In the genomic region with DNA sequence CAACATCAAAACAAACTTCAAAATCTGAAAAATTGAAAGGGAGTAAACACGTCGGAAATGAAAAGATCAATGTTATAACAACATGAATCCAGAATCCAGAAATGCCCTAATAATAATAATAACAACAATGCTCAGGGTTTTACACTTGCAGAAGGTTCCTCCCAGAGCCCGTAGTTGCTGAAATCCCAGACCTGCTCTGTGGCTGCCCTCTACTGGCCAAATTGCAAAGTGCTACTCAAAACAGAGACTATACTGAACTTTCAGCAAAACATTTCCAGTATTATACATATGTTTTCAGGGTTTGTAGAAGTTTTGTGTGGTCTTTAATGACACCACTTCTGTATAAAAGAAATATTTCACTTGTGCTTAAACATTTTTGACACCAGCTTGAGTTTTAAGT, we compare ENCODE assay signal across 8 mouse cellular contexts.
DNase-seq lines count a peak whose midpoint lies in the region; ATAC-seq and TF ChIP-seq lines count a peak whose summit lies in the region.

No protein-coding gene starts in this region.

- TF ChIP-seq POLR2A in spleen, adult 2 months (IDR thresholded peaks at IDR 0.05; ENCODE audit: low read depth, low read length) = no peak

- no peaks in the 10 kb centered on the region for H3K4me1 ChIP-seq in spleen, adult 2 months (ENCODE audit: control insufficient read depth, insufficient read depth, insufficient read length)
- no peaks in the 10 kb centered on the region for H3K4me1 ChIP-seq in forebrain, embryonic 16.5 days (replicated peaks; ENCODE audit: control insufficient read depth, insufficient read depth, low read length)

- peak; percentile 49; the same call in 1 of the 2 replicates for TF ChIP-seq CTCF in spleen, adult 2 months (IDR thresholded peaks at IDR 0.05; ENCODE audit: extremely low read depth, insufficient read depth, insufficient read length, insufficient replicate concordance)

- no peaks in the 10 kb centered on the region for H3K36me3 ChIP-seq in spleen, adult 2 months (ENCODE audit: control insufficient read depth, insufficient read depth, low read length)
- no peaks in the 10 kb centered on the region for H3K36me3 ChIP-seq in forebrain, embryonic 16.5 days (ENCODE audit: control insufficient read depth, insufficient read depth)

- no peak overlapping the region for H3K4me3 ChIP-seq in spleen, adult 2 months (ENCODE audit: extremely low read depth, insufficient read depth, insufficient read length)
- H3K4me3 ChIP-seq in forebrain, embryonic 16.5 days (replicated peaks; ENCODE audit: low read length) = no peak overlapping the region

- H3K27me3 ChIP-seq in spleen, adult 2 months (ENCODE audit: control insufficient read depth, insufficient read depth, low read length) = no peaks in the 10 kb centered on the region
- H3K27me3 ChIP-seq in forebrain, embryonic 16.5 days (replicated peaks; ENCODE audit: control insufficient read depth, insufficient read depth, low read length) = no peaks in the 10 kb centered on the region

- peak in 1 of 2 experiments; percentile 32 for DNase-seq in spleen, adult 2 months (ENCODE audit: low read depth in 1 of 2, low spot score in 2 of 2)
- DNase-seq in spleen, adult 12 weeks (ENCODE audit: low spot score) = no peak
- peak; percentile 32 for DNase-seq in cerebellum, adult 11 months
- peak; percentile 76 for DNase-seq in kidney, postnatal 10 days
- peak; percentile 4 to 32 for DNase-seq in lung, adult 18-20 months
- peak; percentile 65 for DNase-seq in ovary, postnatal 14 days (ENCODE audit: low spot score)
- peak; percentile 25 to 46 for DNase-seq in urinary bladder, postnatal 36 days (ENCODE audit: low spot score in 2 of 2)

- WGBS in spleen, adult 2 months = 19% methylated on average over 3 of the region's 3 CpGs
- 9% methylated on average over 3 of the region's 3 CpGs for WGBS in forebrain, embryonic 16.5 days

- H3K9ac ChIP-seq in forebrain, embryonic 16.5 days (replicated peaks; ENCODE audit: low read depth, low read length) = no peak overlapping the region

- no peaks in the 10 kb centered on the region for H3K9me3 ChIP-seq in forebrain, embryonic 16.5 days (ENCODE audit: control insufficient read depth, low read length)

- no peak overlapping the region for H3K27ac ChIP-seq in spleen, adult 2 months (ENCODE audit: insufficient read depth, low read length)
- no peak overlapping the region for H3K27ac ChIP-seq in forebrain, embryonic 16.5 days (ENCODE audit: low read length)

- no peak overlapping the region for H3K4me2 ChIP-seq in forebrain, embryonic 16.5 days (ENCODE audit: low read length)

- ATAC-seq in forebrain, embryonic 16.5 days = peak; percentile 80
